Mouse (Mus musculus) MEL-GATA-1-ER (cell line): Measurements from ENCODE around the gene Gpsm1.

Experiments used
- DNase-seq: peaks from one replicate; pipeline ENCODE4 v3.0.0-alpha.2; 2012; ENCODE audit warnings: low read depth; ENCODE audit errors: extremely low read depth

The Gpsm1 gene

GRCm38 (mm10) chr2:26312812-26313211 lies 2.5 kb upstream of the Gpsm1 start:
- DNase-seq: no peak

GRCm38 (mm10) chr2:26313394-26313793 lies 1.9 kb upstream of the Gpsm1 start:
- DNase-seq: no peak

- no peak for DNase-seq
Measured at GRCm38 (mm10) chr2:26314281-26315071, 839 bp upstream of the Gpsm1 start.

- no peak for DNase-seq
Measured at GRCm38 (mm10) chr2:26315925-26316311, 603 bp downstream of the Gpsm1 start.

- DNase-seq: no peak
Measured at GRCm38 (mm10) chr2:26316576-26317246, 1.4 kb downstream of the Gpsm1 start.

- no peak for DNase-seq
Measured at GRCm38 (mm10) chr2:26317371-26317770, 2.1 kb downstream of the Gpsm1 start.

GRCm38 (mm10) chr2:26317991-26318672 lies 2.8 kb downstream of the Gpsm1 start:
- DNase-seq: no peak

GRCm38 (mm10) chr2:26319109-26319508 lies 3.8 kb downstream of the Gpsm1 start:
- no peak for DNase-seq

- DNase-seq: no peak
Measured at GRCm38 (mm10) chr2:26319519-26320244, 4.4 kb downstream of the Gpsm1 start.

- DNase-seq: no peak
Measured at GRCm38 (mm10) chr2:26320245-26321185, 5.2 kb downstream of the Gpsm1 start.

- no peak for DNase-seq
Measured at GRCm38 (mm10) chr2:26323589-26324325, 8.4 kb downstream of the Gpsm1 start.

- no peak for DNase-seq
Measured at GRCm38 (mm10) chr2:26324917-26325316, 9.6 kb downstream of the Gpsm1 start.

GRCm38 (mm10) chr2:26325386-26326181 lies 10.3 kb downstream of the Gpsm1 start:
- peak; percentile 55 for DNase-seq

- no peak for DNase-seq
Measured at GRCm38 (mm10) chr2:26327852-26328251, 12.5 kb downstream of the Gpsm1 start.

- no peak for DNase-seq
Measured at GRCm38 (mm10) chr2:26329402-26329801, 14.1 kb downstream of the Gpsm1 start.

- DNase-seq: no peak
Measured at GRCm38 (mm10) chr2:26330056-26330468, 14.7 kb downstream of the Gpsm1 start.

- no peak for DNase-seq
Measured at GRCm38 (mm10) chr2:26330702-26331101, 15.4 kb downstream of the Gpsm1 start.

GRCm38 (mm10) chr2:26338302-26339203 lies 23.2 kb downstream of the Gpsm1 start:
- DNase-seq: no peak
